Mouse (Mus musculus): ENCODE results near the gene Gap43.

DNA sequence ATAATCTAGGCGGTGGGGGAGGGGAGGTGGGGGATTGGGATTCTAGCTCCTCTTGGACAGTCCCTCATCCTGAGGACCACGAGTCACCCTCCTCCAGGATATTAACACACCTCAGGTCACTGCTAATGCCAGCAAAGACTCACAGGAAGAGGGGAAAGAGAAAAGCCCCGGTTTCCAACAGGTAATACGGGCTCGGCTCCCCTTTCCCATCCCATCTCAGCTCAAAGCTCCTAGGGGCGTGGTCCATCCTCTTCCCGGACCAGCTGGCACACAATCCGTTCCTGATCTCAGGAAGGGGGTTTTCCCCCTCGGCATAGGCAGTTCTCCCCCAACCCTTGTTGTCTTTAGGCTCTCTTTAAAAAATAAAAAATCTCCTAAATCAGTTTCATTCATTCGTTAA lies 939 bp downstream of the Gap43 start:
- TF ChIP-seq CTCF (IDR thresholded peaks at IDR 0.05; ENCODE audit: extremely low read depth, insufficient read depth, insufficient read length, insufficient replicate concordance) (no peak), POLR2A (IDR thresholded peaks at IDR 0.05; ENCODE audit: low read depth, low read length) (no peak)
